Mouse (Mus musculus): ENCODE data around the gene Rmdn3. TPM values are rescaled to one million over a fixed set of nuclear protein-coding genes. Genes with fewer than 3 reads are reported as not detected.

Gene Rmdn3
- polyA plus RNA-seq, 1 experiment, result 9.2 TPM

DNA sequence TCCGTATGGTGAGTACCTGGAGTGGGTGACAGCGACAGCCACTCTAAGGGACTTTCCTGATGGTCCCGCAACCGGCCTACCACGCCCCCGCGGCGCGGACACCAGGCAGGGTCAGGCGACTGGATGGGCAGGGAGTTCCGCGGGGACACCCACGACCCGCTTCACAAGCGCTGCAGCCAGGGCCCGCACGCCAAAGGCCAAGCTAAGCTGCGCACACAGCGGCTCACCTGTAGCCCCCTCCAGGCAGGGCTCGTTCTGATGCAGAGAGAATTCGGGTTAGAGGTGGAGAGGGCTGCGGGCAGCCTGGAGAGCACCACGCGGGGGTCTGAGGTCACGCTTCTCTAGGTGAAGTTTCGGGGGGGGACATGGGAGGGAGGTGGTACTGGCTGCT, 11.0 kb upstream of the Rmdn3 start:
- Histone ChIP-seq H3K27ac (ENCODE audit: control insufficient read depth, insufficient read depth, low read depth, low read length) (no peak overlapping the region), H3K4me1 (ENCODE audit: control insufficient read depth, insufficient read depth, low read length) (peaks cover 15% of the 10 kb centered on the region), H3K27me3 (ENCODE audit: control insufficient read depth, insufficient read depth, low read length) (no peaks in the 10 kb centered on the region), H3K4me3 (ENCODE audit: control insufficient read depth, low read depth, low read length) (peak overlapping the region; percentile 58), H3K36me3 (ENCODE audit: control insufficient read depth, insufficient read depth, low read length) (no peaks in the 10 kb centered on the region)
- TF ChIP-seq CTCF (IDR thresholded peaks at IDR 0.05; ENCODE audit: control insufficient read depth, insufficient read depth, insufficient replicate concordance, low read depth, low read length) (no peak), POLR2A (IDR thresholded peaks at IDR 0.05; ENCODE audit: control insufficient read depth, low read depth, low read length) (no peak)

DNA sequence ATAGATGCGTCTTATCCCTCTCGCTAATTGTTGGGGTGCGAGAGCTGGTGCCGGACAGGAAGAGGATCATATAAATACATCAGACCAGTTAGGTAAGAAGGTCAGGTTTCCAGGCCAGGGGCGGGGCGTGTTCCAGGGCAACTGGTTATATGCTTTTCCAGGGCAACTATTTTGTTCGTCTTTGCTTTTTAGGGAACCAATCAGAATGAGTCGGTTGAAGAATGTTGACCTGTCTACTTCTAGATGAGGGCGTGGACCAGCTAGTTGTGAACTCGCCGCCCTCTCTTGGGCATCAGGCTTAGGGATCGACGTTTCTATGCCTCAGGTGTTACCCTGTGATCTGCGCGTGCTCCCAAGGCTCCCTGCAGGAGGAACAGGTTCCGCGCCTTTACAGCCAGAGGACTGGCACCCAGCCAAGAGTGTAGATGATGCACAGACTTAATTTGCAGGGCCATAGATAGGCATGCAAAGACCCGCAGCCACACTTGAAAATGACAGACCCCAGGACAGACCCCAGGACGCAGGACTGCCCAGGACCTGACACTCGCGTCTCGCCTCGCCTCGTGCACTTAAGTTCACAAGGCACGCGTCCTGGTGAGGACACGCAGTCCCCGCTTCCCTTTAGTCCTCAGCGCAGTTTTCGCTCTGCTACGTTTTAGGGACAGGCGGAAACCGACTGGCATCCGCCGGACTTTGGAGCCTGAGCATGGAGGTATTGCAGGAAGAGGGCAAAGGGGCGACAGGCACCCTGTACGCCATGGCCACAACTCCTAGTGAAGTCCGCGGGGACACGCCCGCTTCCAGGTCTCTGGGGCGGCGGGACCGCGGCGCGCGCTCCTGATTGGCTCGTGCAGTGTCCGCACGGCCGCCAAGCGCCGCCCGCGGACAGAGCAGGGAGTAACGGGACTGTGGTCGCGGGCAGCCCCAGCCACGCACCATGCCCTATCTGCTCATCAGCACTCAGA, 10.3 kb upstream of the Rmdn3 start, which contains the start of gene Gchfr:
Gene Gchfr, plus strand, starts transcription at position 873 of the 965 bp plus-strand sequence.
- Histone ChIP-seq H3K27me3 (ENCODE audit: control insufficient read depth, insufficient read depth, low read length) (no peaks in the 10 kb centered on the region), H3K4me3 (ENCODE audit: control insufficient read depth, low read depth, low read length) (peak within 1 kb of the TSS; percentile 58), H3K4me1 (ENCODE audit: control insufficient read depth, insufficient read depth, low read length) (peaks cover 15% of the 10 kb centered on the region), H3K27ac (ENCODE audit: control insufficient read depth, insufficient read depth, low read depth, low read length) (no peak within 1 kb of the TSS), H3K36me3 (ENCODE audit: control insufficient read depth, insufficient read depth, low read length) (no peaks in the 10 kb centered on the region)
- no peak for TF ChIP-seq POLR2A (IDR thresholded peaks at IDR 0.05; ENCODE audit: control insufficient read depth, low read depth, low read length)
- TF ChIP-seq CTCF (IDR thresholded peaks at IDR 0.05; ENCODE audit: control insufficient read depth, insufficient read depth, insufficient replicate concordance, low read depth, low read length), result no peak

DNA sequence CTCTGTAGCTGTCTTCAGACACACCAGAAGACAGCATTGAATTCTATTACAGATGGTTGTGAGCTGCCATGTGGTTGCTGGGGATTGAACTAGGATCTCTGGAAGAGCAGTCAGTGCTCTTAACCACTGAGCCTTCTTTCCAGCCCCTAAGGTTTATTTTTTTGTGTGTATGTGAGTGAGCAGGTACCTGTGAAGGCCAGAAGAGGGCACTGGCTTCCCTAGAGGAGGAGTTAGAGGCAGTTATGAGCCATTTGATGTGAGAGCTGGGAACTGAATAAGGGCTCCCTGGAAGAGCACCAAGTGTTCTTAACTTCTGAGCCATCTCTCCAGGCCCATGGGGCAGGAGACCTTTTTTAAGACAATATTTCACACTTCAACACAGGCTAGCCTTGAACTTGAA, 8.6 kb upstream of the Rmdn3 start:
- H3K4me3 ChIP-seq (ENCODE audit: control insufficient read depth, low read depth, low read length), result no peak overlapping the region
- no peaks in the 10 kb centered on the region for H3K36me3 ChIP-seq (ENCODE audit: control insufficient read depth, insufficient read depth, low read length)
- no peak overlapping the region for H3K27ac ChIP-seq (ENCODE audit: control insufficient read depth, insufficient read depth, low read depth, low read length)
- no peaks in the 10 kb centered on the region for H3K27me3 ChIP-seq (ENCODE audit: control insufficient read depth, insufficient read depth, low read length)
- TF ChIP-seq POLR2A (IDR thresholded peaks at IDR 0.05; ENCODE audit: control insufficient read depth, low read depth, low read length) (no peak), CTCF (IDR thresholded peaks at IDR 0.05; ENCODE audit: control insufficient read depth, insufficient read depth, insufficient replicate concordance, low read depth, low read length) (no peak)
- peaks cover 15% of the 10 kb centered on the region for H3K4me1 ChIP-seq (ENCODE audit: control insufficient read depth, insufficient read depth, low read length)

DNA sequence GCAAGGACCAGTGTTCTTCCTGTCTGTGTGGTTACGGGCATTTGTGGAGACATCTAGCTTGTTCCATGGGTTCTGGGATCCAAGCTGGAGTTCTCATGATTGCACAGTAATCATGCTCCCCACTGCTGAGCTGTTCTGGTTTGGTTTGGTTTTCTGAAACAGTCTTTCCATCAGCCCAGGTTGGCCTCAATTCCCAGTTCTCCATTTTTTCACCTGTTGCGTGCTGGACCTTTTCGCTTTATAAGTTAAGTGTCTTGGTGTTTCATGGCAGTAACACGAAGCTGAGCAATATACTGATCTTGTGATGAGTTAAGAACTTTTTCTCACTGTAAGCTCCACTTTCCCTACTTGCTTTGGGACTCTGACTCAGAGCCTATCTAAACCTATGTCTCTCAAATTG, 7.2 kb upstream of the Rmdn3 start:
- no peak overlapping the region for H3K4me3 ChIP-seq (ENCODE audit: control insufficient read depth, low read depth, low read length)
- H3K36me3 ChIP-seq (ENCODE audit: control insufficient read depth, insufficient read depth, low read length), result no peaks in the 10 kb centered on the region
- no peak for TF ChIP-seq CTCF (IDR thresholded peaks at IDR 0.05; ENCODE audit: control insufficient read depth, insufficient read depth, insufficient replicate concordance, low read depth, low read length)
- no peak for TF ChIP-seq POLR2A (IDR thresholded peaks at IDR 0.05; ENCODE audit: control insufficient read depth, low read depth, low read length)
- no peak overlapping the region for H3K27ac ChIP-seq (ENCODE audit: control insufficient read depth, insufficient read depth, low read depth, low read length)
- no peaks in the 10 kb centered on the region for H3K27me3 ChIP-seq (ENCODE audit: control insufficient read depth, insufficient read depth, low read length)
- H3K4me1 ChIP-seq (ENCODE audit: control insufficient read depth, insufficient read depth, low read length), result peaks cover 15% of the 10 kb centered on the region

DNA sequence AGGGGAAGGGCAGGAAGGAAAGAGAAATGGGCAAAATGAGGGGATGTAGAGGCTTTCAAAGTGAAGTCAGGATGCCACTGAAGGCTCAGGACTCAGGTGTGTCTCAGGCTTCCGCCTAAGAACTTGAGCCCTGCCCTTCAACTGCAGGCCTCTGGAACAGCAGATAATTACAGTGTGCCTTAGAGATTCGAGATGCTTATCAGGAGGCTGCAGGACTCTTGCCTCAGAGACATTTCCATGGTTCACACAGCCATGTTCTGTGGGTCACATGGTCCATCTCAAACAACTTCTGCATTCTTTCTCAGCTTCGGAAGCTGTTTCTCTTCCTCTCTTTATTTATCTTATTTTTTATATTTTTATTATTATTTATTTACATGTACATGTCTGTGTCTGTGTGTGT, 6.3 kb upstream of the Rmdn3 start:
- no peaks in the 10 kb centered on the region for H3K36me3 ChIP-seq (ENCODE audit: control insufficient read depth, insufficient read depth, low read length)
- no peak overlapping the region for H3K4me3 ChIP-seq (ENCODE audit: control insufficient read depth, low read depth, low read length)
- TF ChIP-seq POLR2A (IDR thresholded peaks at IDR 0.05; ENCODE audit: control insufficient read depth, low read depth, low read length), result no peak
- no peak for TF ChIP-seq CTCF (IDR thresholded peaks at IDR 0.05; ENCODE audit: control insufficient read depth, insufficient read depth, insufficient replicate concordance, low read depth, low read length)
- no peaks in the 10 kb centered on the region for H3K27me3 ChIP-seq (ENCODE audit: control insufficient read depth, insufficient read depth, low read length)
- H3K4me1 ChIP-seq (ENCODE audit: control insufficient read depth, insufficient read depth, low read length), result peaks cover 15% of the 10 kb centered on the region
- H3K27ac ChIP-seq (ENCODE audit: control insufficient read depth, insufficient read depth, low read depth, low read length), result no peak overlapping the region

DNA sequence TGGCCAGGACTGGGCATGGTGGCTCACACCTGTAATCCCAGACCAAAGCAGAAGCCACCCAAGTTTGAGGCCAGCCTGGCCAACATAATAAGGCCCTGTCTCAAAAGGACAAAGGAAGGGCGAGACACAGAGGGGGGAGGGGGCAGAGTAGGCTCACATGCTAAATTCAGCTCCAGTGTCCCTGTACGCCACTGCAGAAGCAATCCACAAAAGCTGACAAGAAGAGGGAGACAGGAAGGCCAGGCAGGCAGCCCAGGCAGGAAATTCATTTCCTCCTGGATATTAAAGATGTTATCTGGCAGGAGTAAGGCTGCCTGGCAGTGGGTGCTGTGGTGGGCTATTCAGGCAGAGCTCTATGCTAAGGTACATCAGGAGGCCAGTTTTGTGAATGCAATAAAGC, 4.4 kb upstream of the Rmdn3 start:
- Histone ChIP-seq H3K27ac (ENCODE audit: control insufficient read depth, insufficient read depth, low read depth, low read length) (no peak overlapping the region), H3K27me3 (ENCODE audit: control insufficient read depth, insufficient read depth, low read length) (no peaks in the 10 kb centered on the region)

DNA sequence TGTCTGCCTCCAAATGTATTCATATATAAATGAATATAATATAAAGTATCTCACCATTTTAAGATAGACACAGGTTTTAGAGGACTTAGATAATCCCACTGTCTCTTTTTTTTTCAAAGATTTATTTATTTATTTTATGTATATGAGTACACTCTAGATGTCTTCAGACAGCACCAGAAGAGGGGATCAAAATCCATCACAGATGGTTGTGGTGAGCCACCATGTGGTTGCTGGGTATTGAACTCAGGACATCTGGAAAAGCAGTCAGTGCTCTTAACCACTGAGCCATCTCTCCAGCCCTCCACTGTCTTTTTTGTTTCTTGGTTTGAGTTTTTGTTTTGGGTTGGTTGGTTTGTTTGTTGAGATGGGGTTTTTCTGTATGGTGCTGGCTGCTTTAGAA, 1.0 kb upstream of the Rmdn3 start:
- peak overlapping the region; percentile 43; the same call in 1 of the 2 replicates for H3K4me3 ChIP-seq (ENCODE audit: control insufficient read depth, low read depth, low read length)

More for the DNA sequence above, 4.4 kb upstream of the Rmdn3 start:
- Histone ChIP-seq H3K36me3 (ENCODE audit: control insufficient read depth, insufficient read depth, low read length) (no peaks in the 10 kb centered on the region), H3K4me3 (ENCODE audit: control insufficient read depth, low read depth, low read length) (no peak overlapping the region), H3K4me1 (ENCODE audit: control insufficient read depth, insufficient read depth, low read length) (no peaks in the 10 kb centered on the region; the same call in 1 of the 2 replicates)
- no peak for TF ChIP-seq CTCF (IDR thresholded peaks at IDR 0.05; ENCODE audit: control insufficient read depth, insufficient read depth, insufficient replicate concordance, low read depth, low read length)
- TF ChIP-seq POLR2A (IDR thresholded peaks at IDR 0.05; ENCODE audit: control insufficient read depth, low read depth, low read length), result no peak

More for the DNA sequence above, 1.0 kb upstream of the Rmdn3 start:
- Histone ChIP-seq H3K36me3 (ENCODE audit: control insufficient read depth, insufficient read depth, low read length) (no peaks in the 10 kb centered on the region), H3K27ac (ENCODE audit: control insufficient read depth, insufficient read depth, low read depth, low read length) (no peak overlapping the region), H3K27me3 (ENCODE audit: control insufficient read depth, insufficient read depth, low read length) (no peaks in the 10 kb centered on the region), H3K4me1 (ENCODE audit: control insufficient read depth, insufficient read depth, low read length) (peaks cover 2% of the 10 kb centered on the region; the same call in 1 of the 2 replicates)
- TF ChIP-seq POLR2A (IDR thresholded peaks at IDR 0.05; ENCODE audit: control insufficient read depth, low read depth, low read length), result no peak
- no peak for TF ChIP-seq CTCF (IDR thresholded peaks at IDR 0.05; ENCODE audit: control insufficient read depth, insufficient read depth, insufficient replicate concordance, low read depth, low read length)
